Mouse (Mus musculus): Measurements from ENCODE around the gene Npb. TPM values are rescaled to one million over a fixed set of nuclear protein-coding genes. Genes with fewer than 3 reads are reported as not detected.
"Not testable (repeated sequence)": the region's sequence is repeated elsewhere in the genome, so short reads cannot be mapped to it uniquely, and the experiment has no call there.

Npb gene
- 24.6 and 26.3 TPM in 2 replicates for polyA plus RNA-seq (2012; rRNA removed)

DNA sequence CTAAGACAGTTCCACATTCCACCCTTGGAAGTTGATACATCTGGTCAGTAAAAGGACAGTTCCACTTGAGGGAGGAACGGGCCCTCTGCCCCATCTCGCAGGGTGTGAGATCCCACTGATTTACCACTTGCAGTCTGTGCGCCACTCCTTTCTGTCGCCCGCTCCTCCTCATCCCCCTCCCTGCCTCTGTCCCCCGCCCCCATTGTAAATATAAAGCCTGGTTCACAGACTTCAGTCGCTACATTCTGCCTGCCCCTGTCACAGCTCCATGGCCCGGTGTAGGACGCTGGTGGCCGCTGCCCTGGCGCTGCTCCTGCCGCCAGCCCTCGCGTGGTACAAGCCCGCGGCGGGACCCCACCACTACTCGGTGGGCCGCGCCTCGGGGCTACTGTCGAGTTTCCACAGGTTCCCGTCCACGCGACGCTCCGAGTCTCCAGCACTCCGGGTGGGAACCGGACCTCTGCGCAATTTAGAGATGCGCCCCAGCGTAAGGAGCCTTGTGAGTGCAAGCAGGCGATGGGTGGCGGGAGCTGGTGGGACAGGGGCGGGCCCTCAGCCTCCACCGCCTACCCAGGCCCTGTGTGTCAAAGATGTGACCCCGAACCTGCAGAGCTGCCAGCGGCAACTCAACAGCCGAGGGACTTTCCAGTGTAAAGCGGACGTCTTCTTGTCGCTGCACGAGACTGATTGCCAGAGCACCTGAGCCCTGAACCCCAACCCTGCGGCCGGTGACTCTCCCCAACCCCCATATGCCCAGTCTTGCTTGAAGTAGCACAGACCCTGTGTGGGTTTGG, at the start of gene Npb:
Npb (plus strand) TSS at position 237 of the 794 bp plus-strand sequence.
- H3K27ac ChIP-seq (ENCODE audit: control insufficient read depth, insufficient read depth, low read depth, low read length), result 0 out of 2 replicates have a peak within 1 kb of the TSS, but pooled peaks have one; percentile 9
- peak within 1 kb of the TSS; percentile 71 for H3K4me3 ChIP-seq (ENCODE audit: control insufficient read depth, low read depth, low read length)
- H3K4me1 ChIP-seq (ENCODE audit: control insufficient read depth, insufficient read depth, low read length), result peaks cover 14% of the 10 kb centered on the region
- TF ChIP-seq CTCF (IDR thresholded peaks at IDR 0.05; ENCODE audit: control insufficient read depth, insufficient read depth, insufficient replicate concordance, low read depth, low read length) (no peak), POLR2A (IDR thresholded peaks at IDR 0.05; ENCODE audit: control insufficient read depth, low read depth, low read length) (peak; percentile 21; the same call in 1 of the 2 replicates)
- H3K36me3 ChIP-seq (ENCODE audit: control insufficient read depth, insufficient read depth, low read length), result no peaks in the 10 kb centered on the region; the same call in 1 of the 2 replicates
- H3K27me3 ChIP-seq (ENCODE audit: control insufficient read depth, insufficient read depth, low read length), result no peaks in the 10 kb centered on the region

DNA sequence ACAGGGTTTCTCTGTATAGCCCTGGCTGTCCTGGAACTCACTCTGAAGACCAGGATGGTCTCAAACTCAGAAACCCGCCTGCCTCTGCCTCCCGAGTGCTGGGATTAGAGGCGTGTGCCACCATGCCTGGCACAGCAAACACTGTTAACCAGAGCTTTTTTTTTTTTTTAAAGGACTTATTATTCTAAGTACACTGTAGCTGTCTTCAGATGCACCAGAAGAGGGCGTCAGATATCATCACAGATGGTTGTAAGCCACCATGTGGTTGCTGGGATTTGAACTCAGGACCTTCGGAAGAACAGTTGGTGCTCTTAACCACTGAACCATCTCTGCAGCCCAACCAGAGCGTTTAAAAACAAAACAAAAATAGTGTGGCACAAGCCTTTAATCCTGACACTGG, 49.4 kb upstream of the Npb start:
- H3K4me1 ChIP-seq (ENCODE audit: control insufficient read depth, insufficient read depth, low read length); H3K27ac ChIP-seq (ENCODE audit: control insufficient read depth, insufficient read depth, low read depth, low read length); H3K27me3 ChIP-seq (ENCODE audit: control insufficient read depth, insufficient read depth, low read length); H3K4me3 ChIP-seq (ENCODE audit: control insufficient read depth, low read depth, low read length); H3K36me3 ChIP-seq (ENCODE audit: control insufficient read depth, insufficient read depth, low read length): not testable (repeated sequence)

DNA sequence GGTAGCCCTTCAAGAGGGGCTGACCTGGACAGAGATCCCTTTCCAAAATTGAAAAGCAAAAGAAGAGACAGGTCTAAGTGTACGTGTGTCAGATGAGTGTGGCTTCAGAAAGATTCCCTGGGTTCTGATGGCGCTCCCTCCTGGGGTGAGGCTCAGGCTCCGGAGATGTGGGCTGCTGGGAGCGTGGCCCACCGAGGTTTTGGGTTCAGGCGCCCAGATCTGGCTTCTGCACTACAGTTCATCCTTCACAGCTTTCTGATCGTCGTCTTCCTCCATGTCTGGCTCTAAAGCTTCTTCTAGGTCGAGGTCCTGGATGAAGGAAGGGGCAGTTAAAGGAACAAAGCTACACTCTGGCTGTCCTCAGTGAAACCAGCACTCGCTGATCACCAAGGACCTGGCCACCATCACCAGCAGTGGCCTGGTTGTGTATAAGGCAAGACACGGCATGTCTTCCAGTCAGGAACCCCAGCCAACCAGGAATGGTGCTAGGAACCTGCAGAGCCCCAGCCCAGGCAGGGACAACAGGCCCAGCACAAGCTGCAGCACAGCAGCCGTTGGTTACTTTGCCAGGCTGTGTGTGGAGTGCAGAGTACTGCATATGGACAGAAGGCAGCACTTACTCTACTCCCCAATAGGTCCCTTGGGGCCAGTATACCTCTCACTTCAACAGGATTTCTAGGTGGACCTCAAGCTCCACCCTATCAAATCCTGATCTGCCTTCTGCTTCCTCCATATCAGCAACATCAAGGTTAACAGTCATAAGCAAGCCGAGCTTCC, 47.1 kb upstream of the Npb start:
- H3K4me1 ChIP-seq (ENCODE audit: control insufficient read depth, insufficient read depth, low read length), result no peaks in the 10 kb centered on the region
- no peaks in the 10 kb centered on the region for H3K27me3 ChIP-seq (ENCODE audit: control insufficient read depth, insufficient read depth, low read length)
- no peak overlapping the region for H3K27ac ChIP-seq (ENCODE audit: control insufficient read depth, insufficient read depth, low read depth, low read length)
- no peak overlapping the region for H3K4me3 ChIP-seq (ENCODE audit: control insufficient read depth, low read depth, low read length)
- H3K36me3 ChIP-seq (ENCODE audit: control insufficient read depth, insufficient read depth, low read length), result peaks cover 4% of the 10 kb centered on the region
- TF ChIP-seq CTCF (IDR thresholded peaks at IDR 0.05; ENCODE audit: control insufficient read depth, insufficient read depth, insufficient replicate concordance, low read depth, low read length) (no peak), POLR2A (IDR thresholded peaks at IDR 0.05; ENCODE audit: control insufficient read depth, low read depth, low read length) (no peak)

DNA sequence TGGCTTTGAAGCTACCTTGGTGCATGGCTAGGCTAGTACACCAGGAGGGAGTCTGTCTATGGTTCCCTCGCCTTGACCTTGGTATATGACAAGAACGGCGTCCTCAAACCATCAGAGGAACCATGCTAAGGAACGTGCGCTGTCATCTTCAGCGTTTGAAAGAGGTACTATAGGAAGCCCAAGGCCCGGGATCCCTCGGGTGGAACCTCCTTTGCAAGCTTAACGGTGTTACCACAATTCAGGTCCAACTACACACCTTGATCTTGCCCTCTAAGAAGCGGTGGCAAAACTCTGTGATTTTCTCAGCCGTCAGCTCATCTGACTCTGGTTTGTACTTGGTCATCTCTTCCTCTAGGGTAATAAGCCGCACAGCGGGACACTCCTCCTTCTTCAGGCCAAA, 45.3 kb upstream of the Npb start:
- no peaks in the 10 kb centered on the region for H3K27me3 ChIP-seq (ENCODE audit: control insufficient read depth, insufficient read depth, low read length)
- TF ChIP-seq CTCF (IDR thresholded peaks at IDR 0.05; ENCODE audit: control insufficient read depth, insufficient read depth, insufficient replicate concordance, low read depth, low read length) (no peak), POLR2A (IDR thresholded peaks at IDR 0.05; ENCODE audit: control insufficient read depth, low read depth, low read length) (no peak)
- no peak overlapping the region for H3K4me3 ChIP-seq (ENCODE audit: control insufficient read depth, low read depth, low read length)
- no peaks in the 10 kb centered on the region for H3K4me1 ChIP-seq (ENCODE audit: control insufficient read depth, insufficient read depth, low read length)
- H3K27ac ChIP-seq (ENCODE audit: control insufficient read depth, insufficient read depth, low read depth, low read length), result no peak overlapping the region
- H3K36me3 ChIP-seq (ENCODE audit: control insufficient read depth, insufficient read depth, low read length), result peaks cover 4% of the 10 kb centered on the region

DNA sequence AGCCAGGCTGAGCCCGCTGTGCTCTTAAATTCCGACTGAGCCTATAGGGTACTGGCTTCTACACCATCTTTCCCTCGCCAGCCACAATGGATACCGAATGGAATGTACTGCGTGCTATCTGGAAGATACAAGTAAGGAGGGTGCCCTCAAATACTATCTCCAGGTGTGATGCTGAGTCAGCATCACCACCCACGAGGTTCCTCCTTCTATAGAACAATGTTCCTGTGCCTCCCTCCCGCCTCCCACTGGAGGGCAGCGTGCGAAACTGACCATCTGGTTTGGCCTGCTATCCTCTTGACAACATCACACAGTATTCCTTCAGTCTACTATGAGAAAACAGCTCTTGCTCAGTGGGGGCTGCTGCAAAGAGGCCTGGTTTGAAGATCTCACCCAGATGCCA, 43.2 kb upstream of the Npb start:
- Histone ChIP-seq H3K27ac (ENCODE audit: control insufficient read depth, insufficient read depth, low read depth, low read length) (no peak overlapping the region), H3K4me3 (ENCODE audit: control insufficient read depth, low read depth, low read length) (no peak overlapping the region), H3K36me3 (ENCODE audit: control insufficient read depth, insufficient read depth, low read length) (peaks cover 4% of the 10 kb centered on the region), H3K4me1 (ENCODE audit: control insufficient read depth, insufficient read depth, low read length) (no peaks in the 10 kb centered on the region), H3K27me3 (ENCODE audit: control insufficient read depth, insufficient read depth, low read length) (no peaks in the 10 kb centered on the region)
- no peak for TF ChIP-seq POLR2A (IDR thresholded peaks at IDR 0.05; ENCODE audit: control insufficient read depth, low read depth, low read length)
- TF ChIP-seq CTCF (IDR thresholded peaks at IDR 0.05; ENCODE audit: control insufficient read depth, insufficient read depth, insufficient replicate concordance, low read depth, low read length), result no peak

DNA sequence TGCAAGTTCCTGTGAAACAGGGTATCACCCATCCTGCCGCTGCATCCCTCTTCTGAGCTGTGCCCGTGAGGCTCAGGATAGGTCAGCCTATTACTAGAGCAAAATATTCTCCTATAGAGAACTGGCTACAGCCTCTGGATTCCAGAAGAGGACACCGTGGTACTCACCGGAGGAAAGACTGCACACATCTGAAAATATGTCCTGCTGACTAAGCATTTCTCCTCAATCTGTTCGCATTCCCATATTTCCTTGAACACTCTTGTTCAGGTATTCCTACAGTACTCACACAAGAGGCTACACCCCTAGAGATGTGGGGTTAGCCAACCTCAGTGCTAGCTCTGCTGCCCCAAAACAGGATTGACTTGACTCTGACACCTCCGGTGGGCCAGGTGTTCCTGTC, 40.0 kb upstream of the Npb start:
- Histone ChIP-seq H3K4me1 (ENCODE audit: control insufficient read depth, insufficient read depth, low read length) (peaks cover 7% of the 10 kb centered on the region), H3K27me3 (ENCODE audit: control insufficient read depth, insufficient read depth, low read length) (no peaks in the 10 kb centered on the region), H3K36me3 (ENCODE audit: control insufficient read depth, insufficient read depth, low read length) (peaks cover 1% of the 10 kb centered on the region), H3K4me3 (ENCODE audit: control insufficient read depth, low read depth, low read length) (no peak overlapping the region), H3K27ac (ENCODE audit: control insufficient read depth, insufficient read depth, low read depth, low read length) (no peak overlapping the region)
- TF ChIP-seq POLR2A (IDR thresholded peaks at IDR 0.05; ENCODE audit: control insufficient read depth, low read depth, low read length) (no peak), CTCF (IDR thresholded peaks at IDR 0.05; ENCODE audit: control insufficient read depth, insufficient read depth, insufficient replicate concordance, low read depth, low read length) (no peak)

DNA sequence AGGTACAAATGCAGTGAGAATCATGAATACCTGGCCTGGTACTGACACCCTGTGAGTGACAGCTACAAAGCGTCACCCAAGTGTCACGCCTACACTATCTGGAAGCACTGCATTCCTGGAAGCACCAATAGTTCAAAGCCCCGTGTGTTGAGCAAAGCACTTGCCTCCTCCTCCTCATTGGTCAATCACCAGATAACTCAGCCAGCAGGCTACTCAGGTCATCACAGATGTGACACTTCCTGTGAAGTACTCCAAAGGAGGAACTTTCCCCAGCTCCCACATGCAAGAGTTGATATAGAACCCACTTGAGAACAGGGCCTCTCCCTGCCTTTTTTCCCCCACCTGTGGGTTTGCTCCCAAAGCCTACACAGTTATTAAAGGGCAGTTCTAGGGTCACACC, 37.2 kb upstream of the Npb start:
- no peak overlapping the region for H3K27ac ChIP-seq (ENCODE audit: control insufficient read depth, insufficient read depth, low read depth, low read length)
- no peaks in the 10 kb centered on the region; the same call in 1 of the 2 replicates for H3K36me3 ChIP-seq (ENCODE audit: control insufficient read depth, insufficient read depth, low read length)
- no peak overlapping the region for H3K4me3 ChIP-seq (ENCODE audit: control insufficient read depth, low read depth, low read length)
- TF ChIP-seq CTCF (IDR thresholded peaks at IDR 0.05; ENCODE audit: control insufficient read depth, insufficient read depth, insufficient replicate concordance, low read depth, low read length) (no peak), POLR2A (IDR thresholded peaks at IDR 0.05; ENCODE audit: control insufficient read depth, low read depth, low read length) (no peak)
- H3K27me3 ChIP-seq (ENCODE audit: control insufficient read depth, insufficient read depth, low read length), result no peaks in the 10 kb centered on the region
- peaks cover 12% of the 10 kb centered on the region for H3K4me1 ChIP-seq (ENCODE audit: control insufficient read depth, insufficient read depth, low read length)

Data from testis, adult 2 months (tissue).